Mouse (Mus musculus) liver, adult 2 months (tissue): ENCODE data around the gene Bdkrb1.

Source experiments
- CTCF ChIP-seq: fragments of 200-500 bp; IDR thresholded peaks from 2 replicates; pipeline ENCODE4 v1.5.1; 2011; ENCODE audit warnings: low read depth, low read length, control low read depth
- POLR2A ChIP-seq: fragments of 200-500 bp; IDR thresholded peaks from 2 replicates; pipeline ENCODE4 v1.6.1; 2011; ENCODE audit warnings: low read length, control low read depth; ENCODE audit not compliant: insufficient read depth; ENCODE audit errors: extremely low read depth

DNA sequence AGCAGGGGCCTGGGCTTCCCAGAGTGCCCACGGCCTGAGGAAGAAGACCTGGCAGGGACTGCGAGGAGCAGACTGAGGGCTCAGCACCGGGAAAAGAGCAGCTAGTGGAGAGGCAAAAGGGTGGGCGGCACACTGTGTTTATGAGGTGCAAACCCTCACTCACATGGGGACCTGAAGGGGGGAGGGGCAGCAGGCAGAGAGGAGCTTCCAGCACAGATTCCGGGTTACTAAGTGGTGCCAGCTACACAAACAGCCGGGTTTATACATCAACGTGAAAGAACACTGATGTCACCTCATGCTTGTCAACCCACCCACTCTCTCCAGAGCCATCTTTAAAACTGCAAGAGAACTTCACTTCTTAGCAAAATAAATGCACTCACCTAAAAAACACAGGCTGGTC, 22.9 kb downstream of the Bdkrb1 start:
- no peak for TF ChIP-seq POLR2A
- no peak for TF ChIP-seq CTCF
